Mouse (Mus musculus) MEL (cell line): Measurements from ENCODE around the gene Zfp362. TPM values are rescaled to one million over a fixed set of nuclear protein-coding genes. Genes with fewer than 3 reads are reported as not detected.

ENCODE experiments used
- DNase-seq: peaks from one replicate; pipeline ENCODE4 v3.0.0; 2011; ENCODE audit warnings: low read depth, low spot score
- H3K27ac ChIP-seq: 2 replicates; pipeline ENCODE4 v1.5.1; 2012; ENCODE audit warnings: low read depth, mild to moderate bottlenecking, control low read depth, low read length, moderate library complexity; ENCODE audit not compliant: control insufficient read depth
- H3K27me3 ChIP-seq, 2 experiments: fragments of 150-350 bp in 1 of 2; sonication (generic) in 1 of 2; 2 replicates each; pipeline ENCODE4 v1.6.1; 2012; ENCODE audit warnings: low read length in 2 of 2, mild to moderate bottlenecking in 2 of 2, improper control_type of control experiment in 1 of 2, moderate library complexity in 1 of 2; ENCODE audit not compliant: insufficient read depth in 2 of 2, control insufficient read depth in 1 of 2
- H3K36me3 ChIP-seq, 2 experiments: 2 replicates each; pipeline ENCODE4 v1.6.1; 2012 to 2014; ENCODE audit warnings: low read length in 2 of 2, improper control_type of control experiment in 1 of 2, inconsistent platforms in 1 of 2, mild to moderate bottlenecking in 1 of 2; ENCODE audit not compliant: insufficient read depth in 2 of 2, control insufficient read depth in 1 of 2
- H3K4me1 ChIP-seq, 2 experiments: fragments of 150-350 bp in 1 of 2; sonication (generic) in 1 of 2; 2 replicates each; pipeline ENCODE4 v1.6.1; 2012; ENCODE audit warnings: low read length in 2 of 2, improper control_type of control experiment in 1 of 2, mild to moderate bottlenecking in 1 of 2; ENCODE audit not compliant: insufficient read depth in 2 of 2, control insufficient read depth in 1 of 2
- H3K4me3 ChIP-seq, 2 experiments: fragments of 150-350 bp in 1 of 2; sonication (generic) in 1 of 2; 2 replicates each; pipeline ENCODE4 v1.5.1; 2012; ENCODE audit warnings: low read depth in 2 of 2, low read length in 2 of 2, mild to moderate bottlenecking in 2 of 2, moderate library complexity in 2 of 2, control low read depth in 1 of 2, improper control_type of control experiment in 1 of 2; ENCODE audit not compliant: control insufficient read depth in 1 of 2, insufficient read depth in 1 of 2
- H3K79me2 ChIP-seq: 2 replicates; pipeline ENCODE4 v1.6.1; 2012; ENCODE audit warnings: mild to moderate bottlenecking, low read length, moderate library complexity; ENCODE audit not compliant: control insufficient read depth, poor library complexity, insufficient read depth
- H3K9ac ChIP-seq: 2 replicates; pipeline ENCODE4 v1.6.1; 2012; ENCODE audit warnings: low read depth, mild to moderate bottlenecking, control low read depth, low read length, moderate library complexity; ENCODE audit not compliant: control insufficient read depth, poor library complexity, severe bottlenecking
- H3K9me3 ChIP-seq: fragments of 150-350 bp; sonication (generic); replicated peaks from 2 replicates; pipeline ENCODE4 v1.6.1; 2012; ENCODE audit warnings: mild to moderate bottlenecking, low read length, improper control_type of control experiment, moderate library complexity; ENCODE audit not compliant: insufficient read depth
- BHLHE40 ChIP-seq: IDR thresholded peaks from 2 replicates; pipeline ENCODE4 v1.6.1; 2012; ENCODE audit warnings: low read depth, mild to moderate bottlenecking, inconsistent platforms, low read length, improper control_type of control experiment, borderline replicate concordance
- CHD1 ChIP-seq: IDR thresholded peaks from 2 replicates; pipeline ENCODE4 v1.6.1; 2012; ENCODE audit warnings: low read depth, mild to moderate bottlenecking, inconsistent platforms, low read length, improper control_type of control experiment
- CHD2 ChIP-seq: IDR thresholded peaks from 2 replicates; pipeline ENCODE4 v1.6.1; 2011; ENCODE audit warnings: low read length, improper control_type of control experiment
- CTCF ChIP-seq, 3 experiments: IDR thresholded peaks in 2 of 3; conservative IDR thresholded peaks in 1 of 3; 2 replicates each; pipeline ENCODE4 v1.5.1; 2011 to 2012; ENCODE audit warnings: low read length in 3 of 3, low read depth in 2 of 3, mild to moderate bottlenecking in 2 of 3, improper control_type of control experiment in 1 of 3, inconsistent platforms in 1 of 3, mixed read lengths in 1 of 3, moderate library complexity in 1 of 3; ENCODE audit not compliant: control insufficient read depth in 1 of 3, insufficient read depth in 1 of 3, poor library complexity in 1 of 3, severe bottlenecking in 1 of 3
- EP300 ChIP-seq, 2 experiments: IDR thresholded peaks; 2 replicates each; pipeline ENCODE4 v1.6.1; 2011; ENCODE audit warnings: improper control_type of control experiment in 2 of 2, low read length in 2 of 2, low read depth in 1 of 2, mild to moderate bottlenecking in 1 of 2
- ETS1 ChIP-seq: IDR thresholded peaks from 2 replicates; pipeline ENCODE4 v1.6.1; 2012; ENCODE audit warnings: low read depth, mild to moderate bottlenecking, inconsistent platforms, low read length, improper control_type of control experiment, moderate library complexity
- HCFC1 ChIP-seq: IDR thresholded peaks from 2 replicates; pipeline ENCODE4 v1.6.1; 2012; ENCODE audit warnings: low read depth, mild to moderate bottlenecking, inconsistent platforms, low read length, improper control_type of control experiment, moderate library complexity
- MXI1 ChIP-seq: IDR thresholded peaks from 2 replicates; pipeline ENCODE4 v1.6.1; 2011; ENCODE audit warnings: mild to moderate bottlenecking, low read depth, low read length, improper control_type of control experiment
- MYC ChIP-seq: IDR thresholded peaks from 2 replicates; pipeline ENCODE4 v1.6.1; 2011; ENCODE audit warnings: low read depth, mild to moderate bottlenecking, low read length, improper control_type of control experiment, moderate library complexity
- NELFE ChIP-seq: IDR thresholded peaks from 2 replicates; pipeline ENCODE4 v1.6.1; 2011; ENCODE audit warnings: low read depth, low read length, improper control_type of control experiment
- POLR2A ChIP-seq, 2 experiments: IDR thresholded peaks; 2 replicates each; pipeline ENCODE4 v1.6.1; 2011 to 2012; ENCODE audit warnings: low read length in 2 of 2, mild to moderate bottlenecking in 2 of 2, control low read depth in 1 of 2, improper control_type of control experiment in 1 of 2, low read depth in 1 of 2, moderate library complexity in 1 of 2; ENCODE audit not compliant: control insufficient read depth in 1 of 2, insufficient read depth in 1 of 2, poor library complexity in 1 of 2
- RAD21 ChIP-seq: IDR thresholded peaks from 2 replicates; pipeline ENCODE4 v1.6.1; 2011; ENCODE audit warnings: mild to moderate bottlenecking, low read depth, low read length, improper control_type of control experiment
- RCOR1 ChIP-seq: IDR thresholded peaks from 2 replicates; pipeline ENCODE4 v1.6.1; 2012; ENCODE audit warnings: low read depth, mild to moderate bottlenecking, inconsistent platforms, low read length, improper control_type of control experiment
- SIN3A ChIP-seq: IDR thresholded peaks from 2 replicates; pipeline ENCODE4 v1.6.1; 2012; ENCODE audit warnings: low read length, improper control_type of control experiment, inconsistent platforms
- TCF12 ChIP-seq: IDR thresholded peaks from 2 replicates; pipeline ENCODE4 v1.6.1; 2014; ENCODE audit warnings: low read depth, mild to moderate bottlenecking, inconsistent platforms, low read length, improper control_type of control experiment, moderate library complexity
- UBTF ChIP-seq: IDR thresholded peaks from 2 replicates; pipeline ENCODE4 v1.6.1; 2012; ENCODE audit warnings: low read depth, mild to moderate bottlenecking, inconsistent platforms, low read length, improper control_type of control experiment, moderate library complexity, borderline replicate concordance; ENCODE audit not compliant: insufficient read depth
- ZMIZ1 ChIP-seq: IDR thresholded peaks from 2 replicates; pipeline ENCODE4 v1.6.1; 2012; ENCODE audit warnings: low read depth, mild to moderate bottlenecking, inconsistent platforms, low read length, improper control_type of control experiment, moderate library complexity
- polyA plus RNA-seq, 2 experiments: library from polyadenylated mRNA; stranded (reverse) in 1 of 2; unstranded in 1 of 2; fragments of >175 nt in 1 of 2; fragments of >200 nt in 1 of 2; gene quantifications; 2 replicates each; pipeline versions ENCODE4 v1.2.1 to v1.2.4; 2012; ENCODE audit warnings: low replicate concordance in 2 of 2, low read depth in 1 of 2; ENCODE audit not compliant: insufficient read length in 2 of 2, insufficient read depth in 1 of 2, missing spikeins in 1 of 2
- total RNA-seq: library from RNA; depleted of rRNA; stranded (reverse); fragments of 300-350 nt; gene quantifications from 2 replicates; pipeline ENCODE4 v1.2.3, GENCODE M21; 2012

The Zfp362 gene
- total and polyA plus RNA-seq, 3 experiments = 2.4 to 30.1 TPM; not detected in 1

DNA sequence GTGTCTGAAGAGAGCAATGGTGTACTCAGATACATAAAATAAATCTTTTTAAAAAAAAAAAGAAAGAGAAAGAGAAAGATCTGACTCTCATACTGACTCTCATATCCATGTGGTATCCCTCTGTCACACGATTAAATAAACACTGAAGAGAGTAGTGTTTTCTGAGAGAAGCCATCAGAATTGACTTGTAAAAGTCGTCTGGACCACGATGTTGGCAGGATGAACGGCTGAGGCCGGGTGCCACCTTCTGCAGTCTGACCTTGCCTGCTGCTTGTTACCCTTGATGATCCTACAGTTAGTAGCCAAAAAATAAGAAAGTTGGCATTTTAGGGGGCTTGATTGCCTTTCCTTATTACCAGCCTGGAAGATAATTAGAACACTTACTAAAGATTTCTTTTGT is 73.1 kb downstream of the Zfp362 start:
- Histone ChIP-seq H3K36me3 (peaks cover 2 to 16% of the 10 kb centered on the region in 2 experiments), H3K27me3 (no peaks in the 10 kb centered on the region), H3K79me2 (peaks cover 26% of the 10 kb centered on the region), H3K9ac (no peak overlapping the region), H3K4me3 (no peak overlapping the region), H3K4me1 (peaks cover 7 to 16% of the 10 kb centered on the region in 2 experiments; a peak in 3 of 4 replicates), H3K27ac (no peak overlapping the region), H3K9me3 (no peaks in the 10 kb centered on the region)
- no peak for DNase-seq
- TF ChIP-seq SIN3A = no peak
- no peak for TF ChIP-seq TCF12
- TF ChIP-seq CHD1 = no peak
- no peak for TF ChIP-seq CHD2
- no peak for TF ChIP-seq CTCF (IDR thresholded peaks at IDR 0.05 in 2 of 3, conservative IDR thresholded peaks at IDR 0.05 in 1 of 3; ENCODE audit: control insufficient read depth in 1 of 3, insufficient read depth in 1 of 3, low read depth in 2 of 3, low read length in 3 of 3, poor library complexity in 1 of 3, severe bottlenecking in 1 of 3)
- no peak for TF ChIP-seq EP300 (IDR thresholded peaks at IDR 0.05; ENCODE audit: low read depth in 1 of 2, low read length in 2 of 2)
- TF ChIP-seq BHLHE40 = no peak
- no peak for TF ChIP-seq ETS1

DNA sequence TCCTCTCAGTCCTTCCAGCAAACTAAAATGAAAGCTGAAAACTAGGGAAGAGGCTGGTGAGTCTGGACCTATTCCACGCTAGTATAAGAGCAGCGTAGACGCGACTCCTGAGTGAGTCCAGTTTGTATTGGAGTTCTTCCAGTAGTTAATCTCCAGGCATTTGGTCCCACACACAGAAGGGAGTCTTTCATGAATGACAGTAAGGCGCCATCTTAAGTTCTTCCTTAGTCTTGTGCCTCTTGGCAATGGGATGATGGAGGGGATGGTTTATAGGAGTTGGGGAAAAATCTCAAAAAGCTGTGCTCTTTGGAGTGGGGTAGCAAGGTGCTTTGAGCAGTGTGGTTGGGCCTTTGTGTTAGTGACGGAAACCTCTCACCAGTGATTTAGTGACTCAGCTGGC is 75.6 kb downstream of the Zfp362 start:
- peaks cover 9 to 25% of the 10 kb centered on the region in 2 experiments; a peak in 3 of 4 replicates for H3K4me1 ChIP-seq
- H3K36me3 ChIP-seq = peaks cover 2 to 24% of the 10 kb centered on the region in 2 experiments

GRCm38 (mm10) chr4:128729709-128730037 is 76.2 kb downstream of the Zfp362 start:
- Histone ChIP-seq H3K4me1 (peaks cover 9 to 25% of the 10 kb centered on the region in 2 experiments; a peak in 3 of 4 replicates), H3K4me3 (no peak overlapping the region), H3K27ac (no peak overlapping the region), H3K27me3 (no peaks in the 10 kb centered on the region), H3K79me2 (peaks cover 33% of the 10 kb centered on the region), H3K9ac (no peak overlapping the region), H3K9me3 (no peaks in the 10 kb centered on the region), H3K36me3 (peaks cover 2 to 24% of the 10 kb centered on the region in 2 experiments)
- no peak for DNase-seq
- TF ChIP-seq ZMIZ1 (no peak), EP300 (IDR thresholded peaks at IDR 0.05; ENCODE audit: low read depth in 1 of 2, low read length in 2 of 2) (0 out of 4 replicates have a peak, but pooled peaks of 1 of the 2 experiments have one; percentile 27), MYC (no peak), POLR2A (IDR thresholded peaks at IDR 0.05; ENCODE audit: control insufficient read depth in 1 of 2, insufficient read depth in 1 of 2, low read depth in 1 of 2, low read length in 2 of 2, poor library complexity in 1 of 2) (no peak), RCOR1 (0 out of 2 replicates have a peak, but pooled peaks have one; percentile 23)

More for the DNA sequence above, 75.6 kb downstream of the Zfp362 start:
- Histone ChIP-seq H3K9me3 (no peaks in the 10 kb centered on the region), H3K9ac (no peak overlapping the region), H3K27ac (no peak overlapping the region), H3K79me2 (peaks cover 33% of the 10 kb centered on the region), H3K4me3 (no peak overlapping the region), H3K27me3 (no peaks in the 10 kb centered on the region)
- DNase-seq = no peak
- TF ChIP-seq BHLHE40 (no peak), NELFE (no peak), EP300 (IDR thresholded peaks at IDR 0.05; ENCODE audit: low read depth in 1 of 2, low read length in 2 of 2) (no peak), UBTF (no peak), RAD21 (no peak), HCFC1 (no peak), MXI1 (no peak), ETS1 (no peak), SIN3A (no peak), ZMIZ1 (no peak)
